Mouse (Mus musculus) frontal cortex, postnatal 36 days (tissue): Measurements from ENCODE around the gene Atg10.

Source experiments
- DNase-seq, 2 experiments: peaks; one replicate each; pipeline ENCODE4 v3.0.0; 2022; ENCODE audit warnings: low spot score in 2 of 2

Atg10 gene

DNA sequence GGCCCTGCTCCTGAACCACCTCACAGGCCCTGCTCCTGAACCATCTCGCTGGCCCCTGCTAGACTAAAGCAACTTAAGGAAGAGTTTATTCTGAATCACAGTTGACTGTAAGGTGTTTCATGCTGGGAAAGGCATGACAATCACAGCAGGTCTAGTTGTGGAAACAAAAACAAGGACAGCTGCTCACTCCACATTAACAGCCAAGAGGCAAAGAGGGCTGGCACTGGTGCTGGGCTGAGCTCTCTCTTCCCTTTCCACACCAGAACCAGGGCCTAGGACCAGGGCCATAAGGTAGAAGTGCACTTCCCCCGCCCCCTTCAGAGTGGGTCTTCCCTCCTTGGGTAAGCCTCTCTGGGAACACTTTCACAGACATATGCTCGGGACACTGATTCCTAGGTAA, 48.4 kb downstream of the Atg10 start:
- DNase-seq: no peak

DNA sequence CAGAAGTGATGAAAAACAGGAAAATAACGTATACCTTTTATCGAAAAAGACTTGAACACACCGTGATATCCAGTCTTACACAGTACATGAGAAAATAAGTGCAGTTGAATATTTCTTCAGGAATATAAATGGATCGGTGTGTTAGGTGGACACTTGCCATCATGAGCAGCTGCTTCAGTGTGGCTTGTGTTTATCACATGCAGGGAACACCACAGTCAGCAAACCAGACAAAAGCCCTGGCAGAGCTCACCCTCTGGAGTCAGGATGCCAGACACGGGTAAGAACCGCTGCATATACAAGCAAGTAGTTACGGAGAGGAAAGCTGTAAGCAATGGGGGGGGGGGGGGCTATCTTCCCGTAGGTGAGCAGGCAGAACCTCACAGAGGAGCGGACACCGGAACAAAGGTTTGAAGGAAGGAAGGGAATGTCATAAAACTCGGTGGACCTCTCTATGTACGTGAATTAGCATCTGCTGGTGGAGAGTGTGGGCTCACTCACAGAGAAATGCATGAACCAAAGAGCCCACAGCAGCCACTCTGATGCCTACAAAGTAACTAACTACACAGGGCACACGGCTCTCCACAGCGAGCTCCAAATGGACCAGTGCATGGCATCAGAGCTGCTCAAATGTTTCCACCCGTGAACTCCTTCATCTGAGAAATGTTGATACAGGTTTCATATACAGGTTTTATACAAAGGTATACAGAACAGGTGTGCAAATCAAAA, 51.8 kb downstream of the Atg10 start:
- DNase-seq: no peak

DNA sequence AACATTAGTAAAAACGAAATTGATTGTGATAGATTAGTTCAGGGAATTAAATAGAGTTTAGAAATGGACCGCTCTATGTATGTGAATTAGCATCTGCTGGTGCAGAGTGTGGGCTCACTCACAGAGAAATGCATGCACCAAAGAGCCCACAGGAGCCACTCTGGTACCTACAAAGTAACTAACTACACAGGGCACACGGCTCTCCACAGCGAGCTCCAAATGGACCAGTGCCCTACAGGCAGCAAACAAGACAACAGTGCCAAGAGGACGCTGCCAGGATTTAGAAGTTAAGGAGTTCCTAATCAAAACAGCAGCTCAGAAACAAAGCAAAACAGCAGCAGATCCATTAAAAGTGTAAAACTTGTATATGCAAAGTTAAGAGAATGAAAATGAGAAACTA, 52.6 kb downstream of the Atg10 start:
- DNase-seq: no peak

DNA sequence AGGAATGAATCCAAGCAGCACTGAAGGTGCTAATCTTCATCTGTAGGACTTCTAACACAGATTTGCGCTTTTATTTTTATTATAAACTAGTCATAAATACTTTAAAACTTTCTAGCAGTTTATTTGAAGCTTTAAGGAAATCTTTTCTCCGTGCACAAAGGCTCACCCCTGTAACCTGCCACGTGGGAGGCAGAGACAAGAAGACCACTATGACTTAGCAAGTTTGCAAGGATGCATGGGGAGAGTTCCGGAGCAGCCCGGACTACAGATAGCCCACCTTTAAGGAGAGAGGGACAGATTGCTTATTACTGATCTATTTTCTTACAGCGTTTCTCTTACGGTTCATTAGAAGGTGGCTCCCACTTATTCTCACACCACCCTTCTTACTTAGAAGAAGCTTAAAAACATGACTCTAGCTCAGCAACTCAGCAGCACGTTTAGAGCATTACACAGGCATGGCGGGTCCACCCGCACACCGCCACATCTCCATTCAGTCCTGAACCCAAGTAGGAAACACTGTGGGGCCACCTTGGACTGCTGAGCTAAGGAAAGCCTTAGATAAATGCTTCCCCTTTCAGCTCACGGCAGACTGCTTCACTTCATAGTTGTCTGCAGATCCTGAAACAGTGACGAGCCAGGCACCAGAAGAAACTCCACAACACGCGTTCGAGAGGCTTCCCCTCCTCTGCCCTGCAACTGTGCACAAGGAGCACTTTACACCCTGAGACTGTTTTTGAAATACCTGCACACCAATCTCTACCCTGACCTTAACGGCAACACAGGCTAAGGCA, 54.0 kb downstream of the Atg10 start:
- no peak for DNase-seq

DNA sequence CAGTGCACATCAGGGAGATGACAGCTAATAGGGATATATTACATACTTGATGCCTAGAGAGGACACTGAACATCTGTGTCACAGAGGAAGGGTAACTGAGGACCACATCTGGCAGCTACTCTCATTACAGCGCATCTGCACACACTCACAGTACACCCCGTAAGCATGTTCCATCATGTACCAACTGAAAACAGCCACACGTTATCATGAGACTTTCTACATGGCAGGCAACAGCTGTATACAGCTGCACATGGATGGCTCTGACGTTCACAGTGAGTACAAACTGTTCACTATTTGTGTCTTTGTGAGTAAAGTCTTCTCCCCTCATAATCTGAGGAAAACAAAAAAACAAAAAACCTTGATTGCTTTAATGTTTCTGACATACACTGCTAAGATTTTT, 55.3 kb downstream of the Atg10 start:
- DNase-seq: no peak

DNA sequence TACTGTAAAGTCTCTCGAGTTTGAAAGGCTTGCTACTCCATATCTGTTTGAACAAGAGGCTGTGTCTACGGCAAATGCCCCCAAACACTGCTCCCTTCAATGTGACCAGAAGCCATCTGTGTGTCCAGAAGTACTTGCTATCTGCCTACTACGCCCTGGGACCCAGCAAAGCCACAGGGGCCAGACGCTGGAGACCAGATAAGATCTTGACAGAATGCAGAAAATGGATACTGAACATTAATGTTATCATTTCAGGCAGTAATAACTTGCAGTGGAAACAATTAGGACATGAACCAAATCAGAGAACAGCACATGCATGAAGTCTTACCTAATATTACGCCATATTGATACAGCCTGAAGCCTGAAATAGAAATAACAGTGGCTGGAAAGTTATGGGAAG, 56.2 kb downstream of the Atg10 start:
- no peak for DNase-seq

DNA sequence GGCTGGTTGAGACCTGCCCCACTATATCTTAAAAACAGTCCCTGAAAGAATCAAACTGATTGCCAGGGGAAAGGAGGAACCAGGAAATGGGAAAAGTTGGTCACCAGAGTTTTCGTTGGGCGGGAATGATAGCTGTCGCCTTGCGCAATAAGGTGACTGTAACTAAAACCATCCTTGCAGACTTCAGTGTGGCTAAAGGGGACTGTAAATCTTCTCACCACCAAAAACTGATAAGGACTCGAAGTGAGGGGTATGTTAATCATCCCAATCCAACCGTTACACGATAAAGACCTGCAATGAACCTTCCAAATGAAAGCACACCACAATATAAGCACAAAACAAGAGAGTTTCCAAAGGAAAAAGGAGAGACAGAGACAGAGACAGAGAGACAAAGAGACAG, 57.5 kb downstream of the Atg10 start:
- no peak for DNase-seq

DNA sequence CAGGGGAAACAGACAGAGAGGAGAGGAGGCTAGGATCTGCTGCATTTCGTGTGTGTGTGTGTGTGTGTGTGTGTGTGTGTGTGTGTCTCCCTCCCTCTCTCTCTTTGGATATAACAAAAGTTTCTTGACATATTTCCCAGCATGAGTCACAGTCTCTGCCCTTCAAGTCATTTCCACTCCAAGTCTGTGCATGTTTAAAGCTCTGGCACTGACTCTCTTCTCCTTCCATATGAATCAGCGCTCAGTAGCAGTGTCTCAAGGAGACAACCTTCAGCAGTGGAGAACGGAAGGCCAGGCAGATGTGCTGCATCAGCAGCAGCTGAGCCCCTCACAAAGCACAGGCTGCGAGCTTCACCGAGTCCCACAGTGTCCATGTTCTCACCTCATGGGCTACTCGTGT, 58.6 kb downstream of the Atg10 start:
- DNase-seq: peak; percentile 57 to 58

DNA sequence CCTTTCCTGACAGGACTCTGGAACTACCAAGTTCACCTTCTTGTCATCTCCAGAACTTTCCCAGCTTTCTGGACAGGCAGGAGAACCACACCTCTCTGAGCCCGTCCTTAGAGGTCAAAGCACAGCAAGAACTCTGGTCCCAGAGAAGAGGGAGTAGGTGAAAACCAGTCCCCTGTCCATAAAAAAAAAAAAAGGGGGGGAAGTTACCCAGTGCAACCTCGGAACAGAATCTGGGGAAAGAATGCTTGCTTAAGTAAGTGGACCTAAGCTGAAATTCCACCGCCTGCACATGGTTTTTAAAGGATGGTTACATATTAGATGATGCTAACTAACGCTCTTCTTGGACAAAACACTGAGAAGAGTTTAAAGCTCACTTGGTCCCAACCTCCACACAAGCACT, 60.5 kb downstream of the Atg10 start:
- DNase-seq: no peak

DNA sequence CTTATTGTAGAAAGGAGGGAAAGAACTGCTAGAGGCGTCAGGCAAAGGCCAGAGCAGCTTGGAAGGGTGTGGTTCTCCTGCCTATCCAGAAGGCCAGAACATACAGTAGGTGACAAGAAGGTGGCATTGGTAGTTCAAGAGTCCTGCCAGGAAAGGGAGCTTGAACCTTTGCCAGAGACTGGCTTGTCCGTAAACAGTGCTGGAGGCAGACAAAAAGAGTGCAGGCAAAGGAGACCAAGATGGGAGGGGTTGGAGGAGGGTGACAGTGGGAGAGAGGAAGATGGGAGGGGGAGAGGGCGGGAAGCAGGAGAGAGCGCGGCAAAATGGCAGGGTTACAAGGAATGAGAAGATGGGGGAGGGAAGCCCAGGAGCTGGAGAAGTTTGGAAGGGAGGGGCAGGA, 61.3 kb downstream of the Atg10 start:
- DNase-seq: no peak

DNA sequence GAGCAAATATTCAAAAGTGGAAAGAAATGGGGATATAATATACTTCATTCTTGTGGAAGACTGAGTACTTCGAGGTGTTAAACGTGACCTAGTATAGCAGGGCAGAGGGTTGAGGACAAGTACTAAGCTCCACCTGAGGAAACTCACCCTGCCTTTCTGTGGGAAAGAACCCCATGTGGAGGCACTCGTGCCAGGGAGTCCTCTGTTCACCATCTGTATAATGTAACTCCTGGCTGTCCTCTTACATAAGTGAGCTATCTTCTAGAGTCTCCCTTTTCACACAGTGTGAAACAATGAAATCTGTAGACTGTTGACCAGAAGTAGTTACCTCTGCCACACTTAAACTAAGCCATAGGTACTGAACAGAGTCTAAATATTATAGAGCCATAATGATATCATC, 63.2 kb downstream of the Atg10 start:
- DNase-seq: no peak

DNA sequence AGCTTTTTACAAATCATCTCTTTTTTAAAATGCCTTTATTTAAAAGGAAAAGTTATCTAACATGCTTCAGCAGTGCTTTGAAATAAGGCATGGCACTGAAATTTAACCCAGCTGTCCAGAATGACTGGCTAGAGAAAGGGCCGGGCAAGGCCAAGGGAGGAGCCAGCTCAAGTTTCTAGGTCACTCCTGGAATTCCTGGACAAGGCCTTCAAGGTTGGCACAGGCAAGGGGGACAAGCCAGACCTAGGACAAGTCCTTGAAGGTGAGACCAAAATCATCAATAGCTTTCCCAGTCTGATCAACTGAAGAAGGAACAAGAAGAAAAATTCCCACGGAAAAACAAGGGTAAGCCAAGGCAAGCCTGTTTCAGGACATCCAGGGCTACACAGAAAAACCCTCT, 63.9 kb downstream of the Atg10 start:
- DNase-seq: no peak

DNA sequence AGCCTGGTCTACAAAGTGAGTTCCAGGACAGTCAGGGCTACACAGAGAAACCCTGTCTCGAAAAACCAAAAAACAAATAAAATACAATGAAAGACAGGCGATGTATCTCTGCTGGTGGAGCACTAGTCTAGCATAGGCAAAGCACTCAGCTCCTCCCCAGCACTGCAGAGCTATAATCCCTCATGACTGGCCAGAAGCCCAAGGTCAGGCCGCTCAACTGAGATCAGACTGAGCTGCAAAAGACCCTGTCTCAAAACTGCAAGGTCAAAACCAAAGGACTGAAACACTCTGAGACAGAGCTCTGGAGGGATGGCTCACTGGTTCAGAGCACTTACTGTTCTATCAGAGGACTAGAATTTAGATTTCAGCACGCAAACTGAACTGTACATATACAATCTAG, 65.8 kb downstream of the Atg10 start:
- DNase-seq: no peak

DNA sequence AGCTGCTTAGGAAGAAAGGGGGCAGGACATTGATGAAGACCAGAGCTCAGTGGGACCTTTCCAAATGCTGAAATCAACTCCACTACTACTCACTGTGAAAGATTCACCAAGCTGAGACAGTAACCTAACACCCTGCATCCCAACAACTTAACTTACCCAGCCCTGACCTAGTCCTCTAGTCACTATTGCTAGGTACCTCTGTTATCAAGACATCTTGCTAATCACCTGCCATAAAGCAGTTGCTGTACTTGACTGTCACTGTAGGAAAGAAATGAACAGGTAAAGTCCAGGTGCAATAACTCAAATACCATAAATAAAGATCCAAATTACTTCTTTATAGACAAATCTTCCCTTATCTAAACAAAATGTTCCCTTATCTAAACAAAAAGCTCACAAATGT, 66.3 kb downstream of the Atg10 start:
- no peak for DNase-seq

DNA sequence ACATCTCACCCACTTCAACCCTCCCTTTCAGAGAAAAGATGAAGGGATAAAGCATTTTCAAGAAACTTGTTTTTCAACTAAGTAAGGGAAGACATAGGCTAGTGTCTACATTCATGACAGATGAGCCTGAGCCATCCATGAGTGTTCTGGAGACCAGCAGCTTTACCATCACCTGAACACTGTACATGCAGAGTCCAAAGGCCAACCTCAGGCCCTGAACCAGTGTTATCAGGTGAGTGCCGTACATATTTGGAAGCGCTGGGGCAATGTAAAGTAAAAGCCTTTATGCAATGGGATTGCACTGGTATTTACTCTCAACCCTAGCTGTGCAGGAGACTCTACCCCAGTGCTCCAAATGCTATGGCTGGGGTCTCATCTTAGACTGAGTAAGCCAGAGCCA, 66.8 kb downstream of the Atg10 start:
- no peak for DNase-seq

DNA sequence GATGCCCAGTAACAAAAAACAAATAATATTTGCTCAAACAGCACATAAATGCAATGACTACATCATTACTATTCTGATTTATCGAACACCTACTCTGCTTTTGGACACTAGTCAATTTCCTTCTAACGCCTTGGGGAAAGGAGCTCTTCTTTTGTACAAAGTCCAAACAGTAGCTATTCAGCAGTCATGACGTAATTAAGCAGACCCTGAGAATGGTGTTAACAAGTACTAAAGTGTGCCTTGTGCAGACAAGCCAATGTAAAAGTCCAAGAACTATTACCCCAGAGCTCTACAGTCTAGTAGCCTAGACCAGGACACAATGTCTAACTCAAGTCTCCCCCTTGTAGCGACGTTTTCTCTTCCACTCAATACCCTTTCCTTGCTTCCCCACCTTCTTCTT, 67.5 kb downstream of the Atg10 start:
- no peak for DNase-seq

DNA sequence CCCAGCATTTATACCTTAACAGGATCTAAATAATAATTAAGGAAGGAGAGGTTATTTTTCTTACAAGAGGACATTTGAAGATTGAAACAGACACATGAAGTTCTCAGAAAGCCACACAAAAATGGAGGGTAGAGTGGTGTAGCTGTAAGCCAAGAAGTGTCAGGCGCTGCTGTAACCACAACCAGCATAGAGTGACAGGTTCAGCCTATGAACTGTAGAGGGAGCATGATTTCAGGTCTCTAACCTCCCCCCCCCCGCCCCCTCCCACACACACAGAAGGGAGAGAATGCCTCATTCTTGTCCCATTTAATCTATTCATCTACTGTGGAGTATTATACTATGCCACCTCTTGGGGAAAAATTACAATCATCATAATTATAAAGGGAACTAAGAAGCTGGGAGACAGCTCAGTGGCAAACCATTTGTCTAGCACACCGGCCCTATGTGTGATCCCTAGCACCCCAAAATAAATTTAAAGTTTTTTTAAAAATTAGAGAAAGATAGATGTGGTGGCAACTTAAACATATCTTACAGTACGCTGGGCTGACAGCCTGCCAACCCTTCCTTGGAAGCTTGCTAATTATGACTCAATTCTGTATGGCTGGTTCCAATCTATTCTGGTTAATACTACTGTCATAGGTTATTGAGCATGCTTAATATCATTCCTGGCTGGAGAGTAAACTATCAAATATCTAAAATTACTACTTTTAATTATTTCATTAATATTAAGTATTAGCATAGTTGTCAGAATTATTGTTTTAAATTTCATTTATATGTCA, 68.2 kb downstream of the Atg10 start:
- no peak for DNase-seq

DNA sequence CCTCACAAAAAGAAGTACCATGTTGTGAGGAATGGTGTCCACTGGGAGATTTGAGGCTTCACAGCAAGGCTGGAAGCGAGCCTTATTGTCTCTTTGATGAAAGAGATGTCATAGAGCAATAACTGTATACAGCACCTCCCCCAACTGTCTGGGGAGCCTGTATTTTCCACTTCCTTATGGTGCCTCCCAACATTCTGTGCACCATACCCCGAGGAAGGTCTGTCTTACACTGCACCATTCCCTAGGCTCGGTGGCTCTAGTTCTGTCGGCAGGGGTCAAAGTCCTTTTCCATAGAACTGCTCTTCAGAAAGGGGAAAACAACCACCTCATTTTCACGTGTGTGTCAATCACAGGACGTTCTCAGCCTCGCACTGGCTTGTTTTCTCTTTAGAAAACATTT, 69.1 kb downstream of the Atg10 start:
- DNase-seq: no peak

DNA sequence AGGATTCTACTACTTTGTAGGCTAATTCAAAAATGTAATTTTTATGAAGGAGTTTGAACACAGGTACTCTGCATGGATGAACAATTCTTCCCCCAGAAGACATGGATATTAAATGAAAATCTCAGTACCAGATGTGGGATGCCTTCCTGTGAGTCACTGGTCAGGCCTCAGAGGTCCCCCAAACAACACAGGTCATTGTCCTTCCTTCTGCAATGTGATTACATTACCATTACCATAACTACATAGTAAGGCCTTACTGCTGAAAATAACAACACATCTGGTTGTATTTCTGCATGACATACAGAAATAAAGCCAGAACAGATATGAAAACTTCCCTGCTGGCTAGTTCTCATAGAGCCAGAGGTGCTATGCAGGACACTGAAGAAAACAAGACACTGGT, 87.4 kb downstream of the Atg10 start:
- DNase-seq: no peak

DNA sequence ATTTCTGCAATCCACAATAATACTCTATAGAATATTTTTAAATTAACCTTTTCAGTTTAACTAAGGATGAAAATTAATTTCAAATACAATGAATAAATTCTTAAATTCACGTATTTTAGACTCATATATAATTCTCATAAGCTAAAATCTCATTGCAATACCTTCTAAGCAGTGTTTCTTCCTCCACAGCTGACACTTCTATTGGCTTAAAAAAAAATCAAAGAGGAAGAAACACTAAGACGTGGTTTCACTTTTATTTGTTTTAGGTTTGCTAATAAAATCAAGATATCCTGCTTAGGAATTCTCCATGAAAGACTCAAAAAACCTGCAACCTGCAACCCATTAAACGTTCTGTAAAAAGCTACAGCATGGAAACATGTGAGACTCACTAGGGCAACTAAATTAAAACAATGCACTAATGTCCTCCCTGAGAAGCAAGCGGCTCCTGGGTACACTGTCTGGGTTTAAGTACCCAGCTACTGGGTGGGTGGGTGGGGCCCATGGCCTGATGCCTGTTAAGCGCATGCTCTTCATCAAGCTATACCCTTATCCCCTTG, 90.4 kb downstream of the Atg10 start:
- no peak for DNase-seq

DNA sequence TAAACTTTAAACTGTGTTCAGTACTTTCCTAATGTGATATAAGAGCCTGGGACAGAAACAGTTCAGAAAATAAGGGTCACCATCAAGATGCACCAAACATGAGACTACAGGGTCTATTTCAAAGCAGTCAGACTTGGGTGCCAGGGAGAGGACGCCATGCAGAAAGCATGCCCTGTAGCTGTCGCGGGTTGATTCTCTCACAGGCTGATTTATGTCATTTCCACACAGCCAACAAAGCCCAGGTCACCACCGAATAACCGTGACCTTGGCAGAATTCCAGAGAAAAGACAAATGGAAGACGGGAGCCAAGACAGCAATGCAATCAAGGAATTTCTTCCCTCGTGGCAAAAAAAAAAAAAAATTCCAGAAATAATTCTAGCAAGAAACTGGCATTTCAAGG, 94.7 kb downstream of the Atg10 start:
- DNase-seq: peak; percentile 10 to 20

DNA sequence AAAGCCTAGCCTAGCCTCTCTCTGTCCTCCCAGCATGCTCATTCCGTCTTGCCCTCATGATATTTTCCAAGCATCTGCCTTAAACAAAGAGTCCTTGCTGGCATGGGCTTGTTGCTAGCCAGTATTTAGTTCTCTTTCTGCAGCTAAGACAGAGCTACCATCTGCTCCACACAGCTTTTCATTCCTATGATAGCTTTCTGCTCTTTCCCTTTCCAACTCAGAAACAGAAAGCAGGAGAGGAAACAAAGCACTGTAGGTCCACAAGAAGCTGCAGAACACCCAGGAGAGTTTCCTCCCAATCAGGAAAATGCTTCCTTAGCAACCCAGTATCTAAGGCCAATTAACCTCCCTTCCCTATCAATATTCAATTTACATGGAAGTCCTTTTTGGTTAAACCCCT, 95.2 kb downstream of the Atg10 start:
- DNase-seq: peak; percentile 17 to 37

DNA sequence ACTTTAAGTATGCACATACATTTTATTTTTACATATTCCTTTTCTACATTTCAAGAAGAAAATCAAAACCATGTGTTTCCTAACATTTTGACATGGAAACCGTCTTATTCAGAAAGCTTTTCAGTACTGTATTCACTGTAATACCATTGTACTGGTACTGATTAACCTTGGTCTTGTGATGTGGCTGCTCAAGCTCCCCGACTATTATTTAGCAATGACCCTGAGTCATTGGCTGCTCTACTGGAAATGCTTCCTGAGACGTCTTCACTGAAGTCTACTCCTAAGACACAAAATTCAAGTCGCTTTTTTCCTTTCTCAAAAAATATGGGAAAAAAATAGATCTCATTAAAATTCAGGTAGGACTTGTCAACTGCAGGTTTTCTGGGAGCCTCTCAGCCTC, 105.6 kb downstream of the Atg10 start:
- no peak for DNase-seq
